Mouse (Mus musculus) heart, embryonic 11.5 days (tissue): ENCODE results near the gene Vmn1r40. TPM values are rescaled to one million over a fixed set of nuclear protein-coding genes. Genes with fewer than 3 reads are reported as not detected.

ENCODE experiments used
- ATAC-seq: fragments of 200-750 bp; cut with Nextera tagmentation; replicated peaks from 2 replicates; pipeline ENCODE4 v1.8.0; 2017; ENCODE audit warnings: moderate library complexity; ENCODE audit not compliant: insufficient number of reproducible peaks, low FRiP score, low TSS enrichment
- H3K27ac ChIP-seq: fragments of 300-500 bp; sonication (generic); 2 replicates; pipeline ENCODE4 v1.5.1; 2014; ENCODE audit warnings: mild to moderate bottlenecking, low read depth, low read length
- H3K27me3 ChIP-seq: fragments of 300-500 bp; sonication (generic); 2 replicates; pipeline ENCODE4 v1.6.1; 2014; ENCODE audit warnings: mild to moderate bottlenecking, low read length, mixed read lengths; ENCODE audit not compliant: control insufficient read depth, insufficient read depth
- H3K36me3 ChIP-seq: fragments of 300-500 bp; sonication (generic); 2 replicates; pipeline ENCODE4 v1.6.1; 2014; ENCODE audit warnings: mild to moderate bottlenecking, low read length, moderate library complexity, mixed read lengths; ENCODE audit not compliant: control insufficient read depth, insufficient read depth
- H3K4me1 ChIP-seq: fragments of 300-500 bp; sonication (generic); 2 replicates; pipeline ENCODE4 v1.6.1; 2014; ENCODE audit warnings: low read length; ENCODE audit not compliant: control insufficient read depth, insufficient read depth
- H3K4me2 ChIP-seq: fragments of 300-500 bp; sonication (generic); 2 replicates; pipeline ENCODE4 v1.6.1; 2014; ENCODE audit warnings: mild to moderate bottlenecking, moderate library complexity
- H3K4me3 ChIP-seq: fragments of 300-500 bp; sonication (generic); 2 replicates; pipeline ENCODE4 v1.5.1; 2014; ENCODE audit warnings: low read depth, low read length
- H3K9ac ChIP-seq: fragments of 300-500 bp; sonication (generic); 2 replicates; pipeline ENCODE4 v1.6.1; 2014; ENCODE audit warnings: mild to moderate bottlenecking, low read depth, low read length, moderate library complexity
- H3K9me3 ChIP-seq: fragments of 300-500 bp; sonication (generic); replicated peaks from 2 replicates; pipeline ENCODE4 v1.6.1; 2016; ENCODE audit warnings: low read length; ENCODE audit not compliant: control insufficient read depth
- WGBS: fragments of 180-500 bp; shearing (Covaris S2); extraction: QIAGEN DNeasy Blood & Tissue Kit; methylation state at CpG from one replicate; pipeline ENCODE4 v1.1.7; 2014; ENCODE audit not compliant: insufficient replicate concordance; 5-methylcytosine and 5-hydroxymethylcytosine counted together
- polyA plus RNA-seq: library from polyadenylated mRNA; unstranded; fragments of >200 nt; fragmentation: Nextera tagmentation; extraction: Ambion mirVana; gene quantifications from 2 replicates; pipeline ENCODE4 v1.2.1, GENCODE M21; 2014

Gene Vmn1r40
- polyA plus RNA-seq, 1 experiment from 2014 or later = not detected

- no peaks in the 10 kb centered on the region for H3K4me1 ChIP-seq
- H3K9ac ChIP-seq = no peak overlapping the region
- H3K27me3 ChIP-seq = no peaks in the 10 kb centered on the region
- H3K27ac ChIP-seq = no peak overlapping the region
- no peak for ATAC-seq
- no peak overlapping the region for H3K4me3 ChIP-seq
- H3K36me3 ChIP-seq = no peaks in the 10 kb centered on the region
- no peak overlapping the region for H3K4me2 ChIP-seq
- WGBS = 82% methylated on average over 6 of the region's 6 CpGs
- H3K9me3 ChIP-seq = no peaks in the 10 kb centered on the region
Measured at GRCm38 (mm10) chr6:89669556-89669955, 37.8 kb upstream of the Vmn1r40 start.

- H3K4me2 ChIP-seq = no peak overlapping the region
- H3K27me3 ChIP-seq = no peaks in the 10 kb centered on the region
- H3K9me3 ChIP-seq = no peaks in the 10 kb centered on the region
- no peak overlapping the region for H3K9ac ChIP-seq
- H3K4me3 ChIP-seq = no peak overlapping the region
- H3K4me1 ChIP-seq = no peaks in the 10 kb centered on the region
- WGBS = 75% methylated on average over 6 of the region's 6 CpGs
- no peak overlapping the region for H3K27ac ChIP-seq
- no peak for ATAC-seq
- no peaks in the 10 kb centered on the region for H3K36me3 ChIP-seq
Measured at GRCm38 (mm10) chr6:89671431-89671830, 35.9 kb upstream of the Vmn1r40 start.

GRCm38 (mm10) chr6:89672641-89673040 is 34.7 kb upstream of the Vmn1r40 start:
- no peaks in the 10 kb centered on the region for H3K4me1 ChIP-seq
- H3K36me3 ChIP-seq = no peaks in the 10 kb centered on the region
- no peaks in the 10 kb centered on the region for H3K9me3 ChIP-seq
- H3K9ac ChIP-seq = no peak overlapping the region
- H3K27ac ChIP-seq = no peak overlapping the region
- no peak for ATAC-seq
- H3K27me3 ChIP-seq = no peaks in the 10 kb centered on the region
- WGBS = 78% methylated on average over 7 of the region's 7 CpGs
- no peak overlapping the region for H3K4me3 ChIP-seq
- no peak overlapping the region for H3K4me2 ChIP-seq

- ATAC-seq = no peak
- Histone ChIP-seq H3K27me3 (no peaks in the 10 kb centered on the region), H3K4me1 (no peaks in the 10 kb centered on the region), H3K27ac (no peak overlapping the region), H3K36me3 (no peaks in the 10 kb centered on the region), H3K9me3 (no peaks in the 10 kb centered on the region), H3K4me2 (no peak overlapping the region), H3K4me3 (no peak overlapping the region), H3K9ac (no peak overlapping the region)
- 85% methylated on average over 11 of the region's 11 CpGs for WGBS
Measured at GRCm38 (mm10) chr6:89673135-89673780, 34.1 kb upstream of the Vmn1r40 start.

GRCm38 (mm10) chr6:89678522-89678921 is 28.8 kb upstream of the Vmn1r40 start:
- H3K4me2 ChIP-seq = no peak overlapping the region
- WGBS = 71% methylated on average over 4 of the region's 4 CpGs
- H3K36me3 ChIP-seq = no peaks in the 10 kb centered on the region
- ATAC-seq = no peak
- no peaks in the 10 kb centered on the region for H3K9me3 ChIP-seq
- H3K27me3 ChIP-seq = no peaks in the 10 kb centered on the region
- no peak overlapping the region for H3K27ac ChIP-seq
- no peak overlapping the region for H3K9ac ChIP-seq
- no peaks in the 10 kb centered on the region for H3K4me1 ChIP-seq
- H3K4me3 ChIP-seq = no peak overlapping the region

- Histone ChIP-seq H3K9me3 (no peaks in the 10 kb centered on the region), H3K36me3 (no peaks in the 10 kb centered on the region), H3K4me3 (no peak overlapping the region), H3K27ac (no peak overlapping the region), H3K4me1 (no peaks in the 10 kb centered on the region), H3K27me3 (no peaks in the 10 kb centered on the region), H3K9ac (no peak overlapping the region), H3K4me2 (no peak overlapping the region)
- 13% methylated on average over 10 of the region's 10 CpGs for WGBS
- ATAC-seq = no peak; the same call in 1 of the 2 replicates
Measured at GRCm38 (mm10) chr6:89679291-89679835, 28.0 kb upstream of the Vmn1r40 start.

- Histone ChIP-seq H3K4me2 (no peak overlapping the region), H3K27me3 (no peaks in the 10 kb centered on the region), H3K36me3 (no peaks in the 10 kb centered on the region), H3K9me3 (no peaks in the 10 kb centered on the region), H3K4me1 (no peaks in the 10 kb centered on the region), H3K27ac (no peak overlapping the region), H3K9ac (no peak overlapping the region), H3K4me3 (no peak overlapping the region)
- no peak for ATAC-seq
- WGBS = 10% methylated on average over 8 of the region's 8 CpGs
Measured at GRCm38 (mm10) chr6:89680155-89680554, 27.2 kb upstream of the Vmn1r40 start.

- Histone ChIP-seq H3K4me3 (no peak overlapping the region), H3K4me1 (no peaks in the 10 kb centered on the region), H3K27ac (no peak overlapping the region), H3K4me2 (no peak overlapping the region), H3K36me3 (no peaks in the 10 kb centered on the region), H3K27me3 (no peaks in the 10 kb centered on the region), H3K9me3 (no peaks in the 10 kb centered on the region), H3K9ac (no peak overlapping the region)
- WGBS = 60% methylated on average over 1 of the region's 1 CpGs
- ATAC-seq = no peak
Measured at GRCm38 (mm10) chr6:89684231-89684630, 23.1 kb upstream of the Vmn1r40 start.

GRCm38 (mm10) chr6:89687100-89687499 is 20.2 kb upstream of the Vmn1r40 start:
- Histone ChIP-seq H3K27ac (no peak overlapping the region), H3K9ac (no peak overlapping the region), H3K27me3 (no peaks in the 10 kb centered on the region), H3K4me1 (no peaks in the 10 kb centered on the region), H3K36me3 (no peaks in the 10 kb centered on the region), H3K9me3 (no peaks in the 10 kb centered on the region), H3K4me3 (no peak overlapping the region), H3K4me2 (no peak overlapping the region)
- no peak for ATAC-seq
- 83% methylated on average over 1 of the region's 1 CpGs for WGBS
